Mouse (Mus musculus) naive thymus-derived CD4-positive, alpha-beta T cell, adult 2 months (primary cell): Measurements from ENCODE around the gene Kdm2b.

Experiments used
- DNase-seq: peaks from one replicate; pipeline ENCODE4 v3.0.0-alpha.2; 2011; ENCODE audit warnings: low read depth

Gene Kdm2b

DNA sequence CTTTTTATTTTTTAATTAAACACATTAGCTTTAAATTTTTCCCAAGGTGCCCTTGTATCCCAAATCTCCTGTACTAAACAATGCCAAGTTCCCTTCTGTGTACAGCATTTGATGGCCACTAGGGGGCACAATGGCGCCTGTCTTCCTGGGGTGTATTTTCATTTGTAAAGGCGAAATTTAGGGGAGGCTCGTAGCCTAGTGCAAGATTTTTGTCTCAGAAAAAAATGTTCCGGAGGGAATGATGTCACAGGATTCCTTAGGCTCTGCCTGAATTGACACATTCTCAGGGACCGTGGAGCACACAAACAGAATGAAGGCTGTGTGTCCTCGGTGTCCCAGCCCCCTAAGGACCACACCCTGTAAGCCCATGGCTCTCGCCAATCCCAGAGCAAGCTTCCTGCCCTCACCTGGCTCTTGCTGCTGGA lies 64.1 kb downstream of the Kdm2b start:
- DNase-seq, result peak; percentile 83

DNA sequence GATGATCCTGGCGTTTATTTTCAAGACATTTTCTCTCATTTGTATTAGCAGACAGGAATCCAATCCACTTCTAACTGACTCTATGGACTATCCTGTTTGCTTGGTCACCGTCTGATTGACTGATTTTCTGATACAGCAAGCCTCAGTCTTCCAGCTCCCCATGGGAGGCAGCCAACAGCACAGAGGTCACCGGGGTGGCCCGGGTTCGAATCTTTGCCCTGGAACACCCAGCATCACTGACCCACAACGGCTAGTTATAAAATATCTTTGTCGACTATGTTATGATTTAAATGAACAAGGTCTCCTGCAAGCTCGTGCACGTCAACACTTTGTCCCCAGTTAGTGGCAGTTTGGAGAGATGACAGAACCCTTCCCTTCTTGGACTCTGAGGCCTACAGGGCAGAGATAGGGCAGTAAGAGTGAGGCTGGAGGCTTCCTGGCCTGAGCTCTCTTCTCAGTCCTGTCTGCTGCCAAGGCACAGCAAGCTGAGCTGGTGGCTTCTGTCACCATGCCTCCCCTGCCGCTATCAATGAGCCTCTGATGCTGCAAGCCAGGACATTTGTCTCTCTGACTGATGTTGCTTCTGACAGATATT lies 65.7 kb downstream of the Kdm2b start:
- no peak for DNase-seq

DNA sequence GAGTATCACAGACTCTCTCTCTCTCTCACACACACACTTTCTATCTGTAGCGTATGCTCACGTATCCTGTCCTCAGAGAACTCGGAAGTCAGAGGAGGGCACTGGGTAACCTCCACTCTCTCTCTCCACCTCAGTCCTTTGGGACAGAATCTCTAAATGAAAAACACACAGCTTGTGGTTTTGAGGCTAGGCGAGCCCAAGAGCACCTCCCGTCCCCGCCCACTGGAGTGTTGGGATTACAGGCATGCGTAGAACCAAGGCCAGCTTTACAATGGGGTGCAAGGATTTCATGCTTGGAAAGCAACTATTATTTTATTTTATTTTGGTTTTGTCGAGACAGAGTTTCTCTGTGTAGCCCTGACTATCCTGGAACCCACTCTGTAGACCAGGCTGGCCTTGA lies 67.7 kb downstream of the Kdm2b start:
- DNase-seq, result no peak

DNA sequence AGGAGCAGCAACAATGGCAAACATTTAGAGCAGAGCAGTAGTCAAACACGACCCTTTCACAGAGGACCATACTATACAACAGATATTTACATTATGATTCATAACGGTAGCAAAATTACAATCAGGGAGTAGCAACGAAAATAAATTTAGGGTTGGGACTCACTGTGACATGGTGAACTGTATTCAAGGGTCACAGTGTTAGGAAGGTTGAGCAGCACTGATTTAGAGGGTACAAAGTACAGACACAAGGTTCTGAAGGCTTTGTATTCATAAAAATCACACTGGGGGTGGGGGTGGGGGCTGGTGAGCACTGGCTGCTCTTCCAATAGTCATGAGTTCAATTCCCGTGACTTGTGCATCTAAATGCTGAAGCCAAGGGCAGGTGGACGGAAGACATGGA lies 69.1 kb downstream of the Kdm2b start:
- no peak for DNase-seq

DNA sequence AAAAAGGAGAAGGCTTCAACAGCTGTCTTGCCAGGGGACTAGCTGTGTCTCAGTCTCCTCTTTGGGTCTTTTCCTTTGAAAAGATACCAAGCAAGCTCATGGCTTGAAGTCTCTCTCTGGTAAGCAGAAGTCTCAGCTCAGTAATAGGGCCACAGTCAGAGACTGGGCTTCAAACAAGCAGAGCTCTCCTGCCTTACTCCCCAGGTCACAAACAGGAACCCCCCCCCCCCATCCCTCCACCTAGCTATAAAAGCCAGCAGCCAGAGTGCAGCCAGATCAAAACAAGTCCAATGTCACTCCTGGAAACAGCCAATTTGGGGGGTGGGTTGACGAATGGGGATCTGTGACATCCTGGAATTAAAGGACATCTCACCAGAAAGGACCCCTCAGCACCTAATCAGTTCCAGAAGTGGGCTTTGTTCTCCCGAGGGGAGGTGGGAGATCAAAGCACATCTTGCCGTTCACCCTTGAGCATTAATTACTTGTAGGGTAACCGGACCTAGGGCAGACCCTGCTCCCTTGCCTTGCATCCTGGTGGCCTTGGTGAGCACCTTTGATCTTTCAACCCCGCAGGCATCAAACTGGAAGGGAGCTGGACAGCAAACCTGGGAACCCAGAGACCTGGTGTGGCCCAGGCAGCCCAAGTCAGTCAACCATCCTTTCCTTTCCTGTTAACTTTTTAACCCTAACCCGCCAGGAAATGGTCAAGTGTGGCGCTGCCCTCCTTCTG lies 71.5 kb downstream of the Kdm2b start:
- DNase-seq, result no peak

DNA sequence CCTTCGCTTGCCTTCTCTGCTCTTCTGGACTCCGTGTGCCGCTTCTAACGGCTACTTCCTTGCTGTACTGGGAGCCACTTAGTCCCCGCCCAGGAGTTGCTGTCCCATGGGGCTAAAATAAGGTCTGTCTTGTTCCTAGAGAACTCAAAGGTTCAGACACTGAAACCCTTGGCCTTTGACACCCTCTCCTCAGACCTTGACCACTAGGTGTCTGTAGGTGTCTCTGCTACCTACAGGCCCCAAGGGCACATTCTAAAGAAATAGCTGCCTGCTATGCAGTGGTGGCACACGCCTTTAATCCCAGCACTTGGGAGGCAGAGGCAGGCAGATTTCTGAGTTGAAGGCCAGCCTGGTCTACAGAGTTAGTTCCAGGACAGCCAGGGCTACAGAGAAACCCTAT lies 73.5 kb downstream of the Kdm2b start:
- DNase-seq, result no peak

DNA sequence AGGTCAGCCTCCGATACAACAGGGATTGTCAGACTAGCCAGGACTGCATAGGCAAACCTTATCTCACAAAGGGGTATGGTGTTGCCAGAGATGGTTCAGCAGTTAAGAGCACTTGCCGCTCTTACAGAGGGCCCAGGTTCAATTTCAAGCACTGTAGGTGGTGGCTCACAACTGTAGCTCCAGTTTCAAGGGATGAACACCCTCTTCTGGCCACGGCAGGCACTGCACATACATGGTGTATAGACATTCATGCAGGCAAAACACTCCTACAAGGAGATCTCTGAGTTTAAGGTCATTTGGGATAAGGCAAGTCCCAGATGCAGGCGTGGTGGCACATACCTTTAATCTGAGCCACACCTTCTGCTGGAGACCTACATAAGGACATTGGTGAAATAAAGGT lies 76.8 kb downstream of the Kdm2b start:
- no peak for DNase-seq

DNA sequence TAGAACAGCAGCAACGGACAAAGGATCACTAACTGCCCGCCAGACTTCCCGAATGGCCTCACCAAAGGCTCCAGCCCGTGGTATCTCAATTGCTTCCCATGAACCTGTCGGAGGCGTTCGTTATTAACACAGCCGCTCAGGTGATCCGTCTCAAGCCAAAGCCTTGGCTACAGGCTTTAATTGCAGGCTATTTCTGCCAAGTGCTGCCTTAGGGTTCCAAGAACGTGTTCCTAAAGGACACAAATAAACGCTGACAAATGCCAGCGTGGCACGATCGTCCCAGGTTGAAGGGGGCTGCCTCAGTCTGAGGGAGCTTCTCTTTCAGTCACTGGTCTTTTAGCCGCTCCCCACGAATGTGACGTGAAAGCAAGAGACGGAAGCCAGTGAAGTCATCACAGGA lies 80.1 kb downstream of the Kdm2b start:
- DNase-seq, result no peak

DNA sequence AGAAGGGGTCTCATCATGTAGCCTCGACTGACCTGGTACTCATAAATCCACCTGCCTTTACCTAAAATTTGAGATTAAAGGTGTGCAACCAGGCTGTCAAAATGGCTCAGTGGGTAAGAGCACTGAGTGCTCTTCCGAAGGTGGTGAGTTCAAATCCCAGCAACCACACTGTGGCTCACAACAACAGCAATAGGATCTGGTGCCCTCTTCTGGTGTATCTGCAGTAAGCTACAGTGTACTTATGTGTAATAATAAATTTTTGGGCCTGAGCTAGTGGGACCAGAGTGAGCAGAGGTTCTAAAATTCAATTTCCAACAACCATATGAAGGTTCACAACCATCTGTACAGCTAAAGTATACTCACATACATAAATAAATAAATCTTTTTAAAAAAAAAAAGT lies 81.6 kb downstream of the Kdm2b start:
- no peak for DNase-seq

DNA sequence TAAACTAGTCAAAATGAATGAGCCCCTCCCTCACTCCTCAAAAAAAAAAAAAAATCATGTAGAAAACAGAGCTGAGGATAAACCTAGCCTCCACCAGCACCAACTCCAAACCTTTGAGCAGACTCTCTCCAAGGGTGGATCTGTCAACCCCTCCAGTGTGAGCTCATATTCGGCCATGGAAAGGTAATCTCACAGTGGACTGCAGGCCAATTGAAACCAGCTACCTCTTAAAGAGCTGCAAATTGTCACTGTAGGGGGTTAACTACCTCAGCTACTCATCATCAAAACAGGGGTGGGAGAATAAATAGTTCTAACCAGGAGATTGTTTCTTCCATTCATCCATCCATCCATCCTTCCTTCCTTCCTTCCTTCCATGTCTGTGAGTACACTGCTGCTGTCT lies 82.4 kb downstream of the Kdm2b start:
- DNase-seq, result no peak

DNA sequence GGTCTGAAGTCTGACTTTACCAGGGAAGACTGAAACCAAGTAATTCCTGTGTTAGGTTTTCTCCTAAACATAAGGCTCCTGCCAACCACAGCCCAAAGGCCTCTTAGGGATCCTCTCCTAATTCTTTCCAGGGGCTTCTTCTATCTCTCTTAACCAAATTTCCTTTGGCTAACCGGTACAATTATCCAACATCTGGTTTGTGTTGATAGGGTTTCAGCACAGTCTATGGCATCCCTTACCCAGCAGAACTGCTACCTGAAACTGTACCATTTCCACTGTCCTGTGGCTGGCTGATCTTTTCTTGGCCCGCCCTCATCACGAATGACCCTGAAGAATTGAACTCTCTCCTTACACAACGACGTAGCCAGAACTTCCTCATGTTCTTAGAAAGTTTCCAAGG lies 86.5 kb downstream of the Kdm2b start:
- DNase-seq, result no peak

DNA sequence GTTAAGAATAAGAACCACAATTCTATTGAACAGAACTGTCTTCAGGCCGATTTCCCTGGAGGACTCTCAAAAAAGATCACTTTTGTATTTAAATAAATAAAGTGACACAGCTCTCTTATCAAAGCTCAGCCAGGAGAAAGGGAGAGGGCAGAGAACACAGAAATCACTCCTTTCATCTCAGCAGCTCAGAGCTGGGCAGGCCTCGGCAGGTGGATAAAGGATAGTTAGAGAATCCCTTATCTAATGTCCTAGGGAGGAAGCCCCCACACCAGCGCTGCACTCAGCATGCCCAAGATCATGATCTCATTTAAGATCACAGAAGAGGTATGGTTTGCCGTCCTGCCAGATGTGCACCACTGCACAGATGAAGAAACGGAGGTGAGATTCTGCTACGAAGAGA lies 87.4 kb downstream of the Kdm2b start:
- no peak for DNase-seq

DNA sequence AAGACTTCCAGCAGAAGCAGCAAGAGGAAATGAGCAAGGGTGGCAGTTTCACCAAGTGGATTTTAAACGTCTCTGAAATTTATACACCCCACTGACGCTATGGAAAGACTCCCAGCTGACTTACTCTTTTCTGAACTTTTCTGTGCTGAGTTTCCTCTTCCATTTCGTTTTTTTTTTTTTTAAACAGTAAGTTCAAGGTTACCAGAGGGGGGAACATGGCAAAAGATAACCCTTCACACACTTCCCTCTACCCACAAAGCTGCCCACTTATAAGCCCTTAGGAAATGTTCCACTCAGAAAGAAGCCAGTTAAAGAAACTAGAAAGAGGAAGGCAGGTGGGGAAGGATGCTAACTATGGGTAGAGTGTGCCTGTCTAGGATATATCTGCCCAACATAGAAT lies 88.0 kb downstream of the Kdm2b start:
- DNase-seq, result peak; percentile 37

DNA sequence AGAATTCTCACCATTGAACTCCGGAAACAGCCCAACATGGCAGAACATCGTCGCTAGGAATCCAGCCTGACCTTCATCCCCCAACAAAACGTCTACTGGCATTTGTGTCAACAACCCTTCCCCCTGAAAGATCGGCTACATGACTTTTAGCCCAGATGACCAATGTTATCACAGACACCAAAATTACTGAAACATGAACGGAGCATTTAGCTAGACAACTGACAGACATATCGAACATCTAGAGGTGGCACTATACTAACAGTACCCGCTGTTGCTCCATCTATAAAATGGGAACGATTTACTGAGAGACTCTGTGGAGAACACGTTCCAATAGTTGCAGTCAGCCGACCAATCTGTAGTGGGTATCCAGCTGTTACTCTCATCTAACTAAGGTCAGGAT lies 88.4 kb downstream of the Kdm2b start:
- no peak for DNase-seq

DNA sequence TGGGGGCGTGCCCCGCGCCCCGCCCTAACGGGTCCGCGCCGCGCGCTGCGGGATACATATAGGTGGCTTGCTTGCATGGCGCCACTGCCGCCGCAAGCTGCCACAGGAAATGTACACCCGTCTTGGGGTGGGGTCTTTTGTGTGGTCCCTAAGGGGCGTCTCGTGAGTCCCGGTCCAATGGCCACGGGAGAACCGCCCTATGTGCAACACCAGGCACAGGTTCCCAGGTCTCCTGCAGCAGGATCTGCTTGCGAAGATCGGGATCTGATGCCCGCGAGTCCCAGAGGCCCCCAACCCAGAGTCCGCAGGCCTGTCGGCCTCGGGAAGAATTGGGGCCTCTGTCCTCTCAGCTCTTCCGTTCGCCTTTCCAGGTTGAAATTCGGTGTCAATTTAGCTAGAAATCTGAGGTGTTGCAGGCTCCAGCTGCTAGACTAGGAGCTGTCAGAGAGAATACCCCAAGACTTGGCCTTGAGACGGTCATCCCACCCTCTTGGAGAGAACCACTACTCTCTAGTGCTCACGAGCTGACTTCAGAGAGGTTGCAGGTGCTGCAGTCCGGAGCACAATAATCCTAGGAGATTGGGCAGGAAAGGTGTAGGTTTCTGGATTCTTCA lies 89.0 kb downstream of the Kdm2b start:
- no peak for DNase-seq

DNA sequence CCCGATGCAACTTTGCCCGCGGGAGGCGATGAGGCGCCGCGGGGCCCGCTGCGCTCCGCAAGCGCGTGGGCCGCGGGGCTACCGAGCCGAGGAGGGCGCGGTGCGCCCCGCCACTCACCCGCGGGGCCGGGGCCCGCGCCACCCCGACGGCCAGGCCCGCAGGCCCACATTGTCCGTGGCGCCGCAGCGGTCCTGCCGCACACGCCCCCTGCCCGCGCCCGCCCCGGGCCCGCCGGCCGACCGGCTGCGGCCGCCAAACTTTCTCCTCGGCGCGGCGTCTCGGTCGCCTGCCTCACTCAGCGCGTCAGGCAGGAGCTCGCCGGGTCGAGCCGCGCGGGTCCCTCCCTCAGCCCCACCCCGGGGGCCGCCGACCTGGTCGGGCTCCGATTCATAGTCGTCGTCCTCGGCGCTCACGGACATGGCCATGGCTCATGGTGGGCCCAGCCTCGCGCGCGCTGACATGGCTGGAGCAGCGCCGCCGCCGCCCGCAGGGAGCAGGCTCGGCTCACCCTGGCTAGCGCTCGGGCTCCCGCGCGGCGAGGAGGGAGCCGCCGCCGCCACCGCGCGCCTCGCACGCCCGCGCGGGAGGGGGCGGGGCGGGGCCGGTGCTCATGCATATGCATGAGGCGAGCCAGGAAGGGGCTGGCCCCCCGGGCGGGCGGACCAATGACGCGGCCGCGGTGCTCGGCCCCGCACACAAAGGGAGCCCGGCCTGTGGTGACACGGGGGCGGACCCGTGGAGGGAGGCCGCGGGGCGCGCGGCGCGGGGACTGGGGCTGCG lies 89.7 kb downstream of the Kdm2b start:
- DNase-seq, result peak; percentile 91

DNA sequence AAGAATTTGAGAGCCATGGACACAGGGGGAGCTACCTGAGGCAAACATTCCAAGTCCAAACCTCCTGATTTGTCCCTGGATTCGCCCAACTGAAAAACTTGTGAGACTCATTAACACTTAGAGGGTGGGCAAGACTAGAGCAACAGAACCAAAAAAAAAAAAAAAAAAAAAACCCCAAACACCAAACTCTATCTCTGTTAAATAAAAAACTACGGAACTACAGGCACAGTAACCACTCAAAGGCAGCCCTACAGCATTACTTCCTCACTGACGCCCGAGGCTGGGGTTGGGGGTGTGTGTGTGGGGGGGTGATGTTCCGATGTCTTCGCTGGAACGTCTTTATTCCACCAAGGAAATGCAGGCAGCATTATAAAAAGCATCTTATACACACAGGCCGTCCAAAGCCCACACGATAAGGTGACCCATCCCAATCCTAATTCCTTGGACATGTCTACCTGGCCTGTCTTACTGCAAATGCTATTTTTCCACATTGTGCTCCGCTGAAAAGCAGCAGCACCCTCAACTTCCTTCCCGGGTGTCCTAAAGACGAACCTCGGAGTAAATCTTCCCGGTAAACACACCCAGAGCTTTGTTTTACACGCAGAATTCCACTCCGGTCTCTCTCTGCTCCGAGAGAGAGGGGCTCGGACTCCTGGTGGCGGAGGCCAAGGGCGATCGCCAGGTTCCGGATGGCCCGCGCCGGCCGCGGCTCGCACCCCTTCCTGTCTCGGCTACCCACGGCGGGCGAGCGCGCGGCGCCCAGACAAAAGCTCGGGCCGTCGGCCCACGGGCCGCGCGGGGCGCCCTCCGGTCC lies 90.5 kb downstream of the Kdm2b start:
- DNase-seq, result peak; percentile 58

DNA sequence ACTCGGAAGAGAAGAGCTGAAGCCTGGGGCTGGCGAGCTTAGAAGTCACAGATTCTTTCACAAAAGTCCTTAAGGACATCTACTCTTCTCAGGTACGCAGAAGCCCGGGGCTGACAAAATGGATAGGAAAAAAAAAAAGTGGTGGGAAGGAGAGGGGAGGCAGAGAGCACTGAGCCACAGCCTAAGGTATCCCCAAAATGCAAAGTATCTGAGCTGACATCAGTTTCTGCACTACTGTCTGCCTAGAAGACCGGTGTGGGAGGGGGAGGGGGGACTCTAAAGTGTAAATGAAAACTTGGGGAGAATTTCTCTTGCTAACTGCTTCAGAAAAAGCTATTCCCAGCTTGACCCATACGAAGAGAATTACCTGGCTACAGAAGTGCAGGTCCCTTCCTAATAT lies 91.5 kb downstream of the Kdm2b start:
- no peak for DNase-seq

DNA sequence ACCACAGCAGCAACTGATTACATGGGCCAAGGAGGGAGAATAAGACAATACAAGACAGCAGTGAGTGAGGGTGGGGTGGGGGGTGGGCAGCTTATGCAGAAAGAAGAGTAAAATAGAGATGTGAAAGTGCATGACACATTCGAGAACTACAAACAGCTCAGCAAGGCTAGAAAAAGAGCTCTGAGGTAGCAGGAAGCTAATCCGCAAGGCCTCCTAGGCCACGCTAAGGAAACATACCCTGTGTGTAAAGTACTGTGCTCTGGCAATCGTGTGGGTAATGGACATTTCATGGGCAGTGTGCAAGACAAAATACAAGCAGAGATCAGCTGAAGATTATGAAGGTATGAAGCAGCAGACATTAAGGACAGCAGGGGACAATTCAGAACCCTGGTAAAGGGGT lies 94.8 kb downstream of the Kdm2b start:
- DNase-seq, result no peak

DNA sequence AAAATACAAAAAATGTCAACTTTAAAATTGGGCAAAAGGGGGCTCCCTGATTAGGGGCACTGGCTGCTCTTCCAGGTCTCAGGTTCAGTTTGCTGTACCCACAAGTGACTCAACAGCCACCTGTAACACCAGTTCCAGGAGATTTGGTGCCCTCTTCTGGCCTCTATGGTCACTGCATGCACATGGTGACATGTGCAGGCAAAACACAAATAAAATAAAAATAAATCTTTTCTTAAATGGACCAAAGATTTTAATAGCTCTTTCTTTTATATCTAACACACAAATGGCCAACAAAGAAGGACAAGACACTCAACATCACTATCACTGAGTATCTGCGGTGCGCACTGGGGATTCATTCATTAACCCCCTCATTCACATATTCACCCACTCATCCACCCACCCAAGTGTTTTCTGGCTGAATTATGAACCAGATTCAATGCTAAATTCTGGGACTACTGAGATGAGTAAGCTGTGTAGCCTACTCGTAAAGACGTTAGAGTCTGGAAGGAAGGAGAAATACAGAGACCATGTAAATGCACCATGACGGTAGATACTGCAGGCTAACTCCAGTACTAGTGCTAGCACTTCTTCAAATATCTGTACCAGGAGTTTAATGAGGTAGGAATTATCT lies 95.5 kb downstream of the Kdm2b start:
- peak; percentile 85 for DNase-seq

DNA sequence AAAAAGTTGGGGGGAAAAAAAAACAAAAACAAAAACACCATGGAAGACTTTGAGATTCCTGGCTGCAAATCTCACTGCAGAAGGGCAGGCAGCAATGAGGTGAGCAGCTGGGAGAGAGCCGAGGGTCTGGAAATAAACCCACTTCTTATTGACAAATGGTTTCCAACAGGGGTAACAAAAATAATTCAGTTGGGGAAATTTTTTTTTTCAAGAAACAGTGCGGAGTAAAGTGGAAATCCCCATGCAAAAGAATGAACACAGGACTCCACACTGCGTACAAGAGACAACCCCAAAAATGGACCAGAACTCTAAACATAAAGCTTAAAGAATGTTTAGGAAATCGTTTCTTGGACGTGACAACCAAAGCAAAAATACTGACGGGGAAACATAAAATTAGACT lies 96.4 kb downstream of the Kdm2b start:
- DNase-seq, result no peak

DNA sequence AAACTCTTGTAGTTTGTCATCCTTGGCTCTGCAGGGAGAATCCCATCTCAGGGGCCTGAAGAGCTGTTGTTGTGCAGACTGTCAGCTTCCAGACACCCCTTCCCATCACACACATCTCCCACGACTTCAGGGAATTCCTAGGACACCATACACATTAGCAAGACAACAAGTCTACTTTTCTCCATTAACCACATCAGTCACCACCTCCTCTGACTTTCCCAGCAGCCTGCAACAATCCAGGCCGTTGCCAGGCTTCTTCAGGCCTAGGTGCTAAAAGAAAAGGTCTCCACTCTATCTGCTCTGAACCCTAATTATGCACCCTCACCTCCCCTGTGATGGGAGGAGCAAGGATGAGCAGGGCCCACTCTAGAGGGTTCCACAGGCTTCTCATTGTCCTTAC lies 99.2 kb downstream of the Kdm2b start:
- DNase-seq, result no peak
